Mouse (Mus musculus) hindbrain, postnatal 0 days (tissue): Measurements from ENCODE around the gene Fads3. TPM values are rescaled to one million over a fixed set of nuclear protein-coding genes. Genes with fewer than 3 reads are reported as not detected.

Source experiments
- ATAC-seq: fragments of 200-750 bp; cut with Nextera tagmentation; 2 replicates; pipeline ENCODE4 v1.8.0; 2017; ENCODE audit warnings: mild to moderate bottlenecking, moderate TSS enrichment, moderate library complexity
- DNase-seq: peaks from one replicate; pipeline ENCODE4 v3.0.0-alpha.2; 2015; ENCODE audit warnings: low spot score
- H3K27ac ChIP-seq: fragments of 300-500 bp; sonication (generic); 2 replicates; pipeline ENCODE4 v1.5.1; 2014; ENCODE audit warnings: mild to moderate bottlenecking
- H3K27me3 ChIP-seq: fragments of 300-500 bp; sonication (generic); 2 replicates; pipeline ENCODE4 v1.6.1; 2014; ENCODE audit warnings: low read length, mixed read lengths; ENCODE audit not compliant: insufficient read depth
- H3K36me3 ChIP-seq: fragments of 300-500 bp; sonication (generic); 2 replicates; pipeline ENCODE4 v1.6.1; 2014; ENCODE audit warnings: low read length, mixed read lengths; ENCODE audit not compliant: insufficient read depth
- H3K4me1 ChIP-seq: fragments of 300-500 bp; sonication (generic); 2 replicates; pipeline ENCODE4 v1.6.1; 2014; ENCODE audit warnings: antibody characterized with exemption, low read length, mixed read lengths; ENCODE audit not compliant: insufficient read depth
- H3K4me2 ChIP-seq: fragments of 300-500 bp; sonication (generic); 2 replicates; pipeline ENCODE4 v1.6.1; 2014; ENCODE audit warnings: low read depth, mild to moderate bottlenecking, low read length, moderate library complexity, mixed read lengths
- H3K4me3 ChIP-seq: fragments of 300-500 bp; sonication (generic); 2 replicates; pipeline ENCODE4 v1.5.1; 2014; ENCODE audit warnings: low read length
- H3K9ac ChIP-seq: fragments of 300-500 bp; sonication (generic); replicated peaks from 2 replicates; pipeline ENCODE4 v1.6.1; 2014; ENCODE audit warnings: mild to moderate bottlenecking, low read length, moderate library complexity, mixed read lengths
- H3K9me3 ChIP-seq: fragments of 300-500 bp; sonication (generic); 2 replicates; pipeline ENCODE4 v1.6.1; 2016; ENCODE audit warnings: low read length, mixed read lengths
- CTCF ChIP-seq: IDR thresholded peaks from 2 replicates; pipeline ENCODE4 v1.5.1; 2016; ENCODE audit warnings: antibody characterized with exemption, control low read depth, low read depth
- WGBS: fragments of 180-500 bp; shearing (Covaris S2); extraction: QIAGEN DNeasy Blood & Tissue Kit; methylation state at CpG from one replicate; pipeline ENCODE4 v1.1.7; 2014; 5-methylcytosine and 5-hydroxymethylcytosine counted together
- polyA plus RNA-seq: library from polyadenylated mRNA; unstranded; fragments of >200 nt; fragmentation: Nextera tagmentation; extraction: Ambion mirVana; gene quantifications from 2 replicates; pipeline ENCODE4 v1.2.1, GENCODE M21; 2015
- total RNA-seq: library from RNA; depleted of rRNA; stranded (reverse); fragments of >200 nt; gene quantifications from 2 replicates; pipeline ENCODE4 v1.2.3, GENCODE M21; 2014

Fads3 gene
- total and polyA plus RNA-seq, 2 experiments from 2014 or later = 37.4 to 59.0 TPM

GRCm38 (mm10) chr19:10046983-10047382 is 5.6 kb downstream of the Fads3 start:
- WGBS = 49% methylated on average over 3 of the region's 3 CpGs
- no peak for TF ChIP-seq CTCF
- no peaks in the 10 kb centered on the region for H3K27me3 ChIP-seq

GRCm38 (mm10) chr19:10049533-10049932 is 8.2 kb downstream of the Fads3 start:
- Histone ChIP-seq H3K9ac (no peak overlapping the region), H3K4me3 (no peak overlapping the region), H3K36me3 (peaks cover 14% of the 10 kb centered on the region; the same call in 1 of the 2 replicates), H3K4me2 (no peak overlapping the region), H3K27ac (no peak overlapping the region), H3K9me3 (no peaks in the 10 kb centered on the region), H3K27me3 (no peaks in the 10 kb centered on the region), H3K4me1 (no peaks in the 10 kb centered on the region)
- no peak for ATAC-seq
- no peak for DNase-seq
- TF ChIP-seq CTCF = no peak

More at GRCm38 (mm10) chr19:10046983-10047382, 5.6 kb downstream of the Fads3 start:
- DNase-seq (no peak), ATAC-seq (no peak)
- Histone ChIP-seq H3K4me3 (no peak overlapping the region), H3K36me3 (no peaks in the 10 kb centered on the region), H3K9me3 (no peaks in the 10 kb centered on the region), H3K9ac (no peak overlapping the region), H3K4me2 (no peak overlapping the region), H3K4me1 (peaks cover 18% of the 10 kb centered on the region; the same call in 1 of the 2 replicates), H3K27ac (no peak overlapping the region)

- no peak overlapping the region for H3K9ac ChIP-seq
- no peaks in the 10 kb centered on the region for H3K27me3 ChIP-seq
- no peak for TF ChIP-seq CTCF
- WGBS = 90% methylated on average over 2 of the region's 2 CpGs
- H3K36me3 ChIP-seq = peaks cover 22% of the 10 kb centered on the region
- no peak for DNase-seq
- H3K9me3 ChIP-seq = no peaks in the 10 kb centered on the region
- H3K4me1 ChIP-seq = no peaks in the 10 kb centered on the region
- H3K4me3 ChIP-seq = no peak overlapping the region
- H3K4me2 ChIP-seq = no peak overlapping the region
- no peak overlapping the region for H3K27ac ChIP-seq
- ATAC-seq = no peak
Observed at GRCm38 (mm10) chr19:10050438-10050837, 9.1 kb downstream of the Fads3 start.

GRCm38 (mm10) chr19:10052698-10053097 is 11.3 kb downstream of the Fads3 start:
- no peak for TF ChIP-seq CTCF
- Histone ChIP-seq H3K27me3 (no peaks in the 10 kb centered on the region), H3K9me3 (no peaks in the 10 kb centered on the region), H3K4me3 (no peak overlapping the region), H3K27ac (no peak overlapping the region), H3K36me3 (peaks cover 22% of the 10 kb centered on the region), H3K4me1 (no peaks in the 10 kb centered on the region), H3K4me2 (no peak overlapping the region), H3K9ac (no peak overlapping the region)
- 90% methylated on average over 4 of the region's 4 CpGs for WGBS
- ATAC-seq (no peak), DNase-seq (no peak)

GRCm38 (mm10) chr19:10053692-10054260 is 12.4 kb downstream of the Fads3 start:
- TF ChIP-seq CTCF = no peak
- no peak overlapping the region for H3K4me3 ChIP-seq
- WGBS = 94% methylated on average over 10 of the region's 10 CpGs
- no peak overlapping the region for H3K27ac ChIP-seq
- H3K4me2 ChIP-seq = no peak overlapping the region
- no peak for DNase-seq
- H3K4me1 ChIP-seq = no peaks in the 10 kb centered on the region
- H3K27me3 ChIP-seq = no peaks in the 10 kb centered on the region
- H3K9ac ChIP-seq = no peak overlapping the region
- no peaks in the 10 kb centered on the region for H3K9me3 ChIP-seq
- no peak for ATAC-seq
- peaks cover 22% of the 10 kb centered on the region for H3K36me3 ChIP-seq

GRCm38 (mm10) chr19:10054361-10055075 is 13.1 kb downstream of the Fads3 start:
- DNase-seq (no peak), ATAC-seq (no peak)
- no peaks in the 10 kb centered on the region for H3K4me1 ChIP-seq
- WGBS = 87% methylated on average over 6 of the region's 6 CpGs
- H3K4me3 ChIP-seq = no peak overlapping the region
- no peaks in the 10 kb centered on the region for H3K27me3 ChIP-seq
- no peak overlapping the region for H3K9ac ChIP-seq
- no peak overlapping the region for H3K27ac ChIP-seq
- H3K4me2 ChIP-seq = no peak overlapping the region
- no peaks in the 10 kb centered on the region for H3K9me3 ChIP-seq
- H3K36me3 ChIP-seq = peaks cover 22% of the 10 kb centered on the region
- no peak for TF ChIP-seq CTCF

- Histone ChIP-seq H3K4me1 (no peaks in the 10 kb centered on the region), H3K27ac (no peak overlapping the region), H3K27me3 (no peaks in the 10 kb centered on the region), H3K4me3 (no peak overlapping the region), H3K9ac (no peak overlapping the region), H3K4me2 (no peak overlapping the region), H3K36me3 (peaks cover 22% of the 10 kb centered on the region), H3K9me3 (no peaks in the 10 kb centered on the region)
- no peak for TF ChIP-seq CTCF
- no peak for DNase-seq
- 80% methylated on average over 3 of the region's 3 CpGs for WGBS
- no peak for ATAC-seq
Observed at GRCm38 (mm10) chr19:10055261-10055660, 13.9 kb downstream of the Fads3 start.
